Mouse (Mus musculus) kidney, embryonic 15.5 days (tissue): Measurements from ENCODE around the gene Baz1a. TPM values are rescaled to one million over a fixed set of nuclear protein-coding genes. Genes with fewer than 3 reads are reported as not detected.
"Not testable (repeated sequence)": the region's sequence is repeated elsewhere in the genome, so short reads cannot be mapped to it uniquely, and the experiment has no call there.

Experiments used
- ATAC-seq: fragments of 200-750 bp; cut with Nextera tagmentation; replicated peaks from 2 replicates; pipeline ENCODE4 v1.8.0; 2017; ENCODE audit warnings: moderate TSS enrichment; ENCODE audit not compliant: low FRiP score
- H3K27ac ChIP-seq: fragments of 300-500 bp; sonication (generic); 2 replicates; pipeline ENCODE4 v1.5.1; 2015; ENCODE audit warnings: mild to moderate bottlenecking, inconsistent platforms
- H3K27me3 ChIP-seq: fragments of 300-500 bp; sonication (generic); 2 replicates; pipeline ENCODE4 v1.6.1; 2015; ENCODE audit warnings: inconsistent platforms
- H3K36me3 ChIP-seq: fragments of 300-500 bp; sonication (generic); 2 replicates; pipeline ENCODE4 v1.6.1; 2015; ENCODE audit warnings: inconsistent platforms
- H3K4me1 ChIP-seq: fragments of 300-500 bp; sonication (generic); 2 replicates; pipeline ENCODE4 v1.6.1; 2015; ENCODE audit warnings: inconsistent platforms
- H3K4me2 ChIP-seq: fragments of 300-500 bp; sonication (generic); 2 replicates; pipeline ENCODE4 v1.6.1; 2015; ENCODE audit warnings: moderate library complexity, mild to moderate bottlenecking, inconsistent platforms
- H3K4me3 ChIP-seq: fragments of 300-500 bp; sonication (generic); replicated peaks from 2 replicates; pipeline ENCODE4 v1.5.1; 2015; ENCODE audit warnings: mild to moderate bottlenecking, inconsistent platforms
- H3K9ac ChIP-seq: fragments of 300-500 bp; sonication (generic); 2 replicates; pipeline ENCODE4 v1.6.1; 2015; ENCODE audit warnings: mild to moderate bottlenecking, inconsistent platforms
- H3K9me3 ChIP-seq: fragments of 300-500 bp; sonication (generic); replicated peaks from 2 replicates; pipeline ENCODE4 v1.6.1; 2016; ENCODE audit warnings: inconsistent platforms
- WGBS: fragments of 180-500 bp; shearing (Covaris S2); methylation state at CpG from one replicate; pipeline ENCODE4 v1.1.7; 2015; ENCODE audit warnings: mixed read lengths; 5-methylcytosine and 5-hydroxymethylcytosine counted together
- polyA plus RNA-seq: library from polyadenylated mRNA; unstranded; fragments of >200 nt; fragmentation: Nextera tagmentation; extraction: Ambion mirVana; gene quantifications from 2 replicates; pipeline ENCODE4 v1.2.1, GENCODE M21; 2015

The Baz1a gene
- polyA plus RNA-seq, 1 experiment from 2014 or later: 25.8 TPM

- 90% methylated on average over 3 of the region's 3 CpGs for WGBS
- Histone ChIP-seq H3K27me3 (no peaks in the 10 kb centered on the region), H3K4me2 (no peak overlapping the region), H3K36me3 (no peaks in the 10 kb centered on the region), H3K9ac (no peak overlapping the region), H3K9me3 (peaks cover 3% of the 10 kb centered on the region), H3K4me1 (0 out of 2 replicates have a peak, but pooled peaks cover 3% of the 10 kb centered on the region), H3K4me3 (no peak overlapping the region), H3K27ac (no peak overlapping the region)
- no peak for ATAC-seq
Measured at GRCm38 (mm10) chr12:55004396-55004795, 9.8 kb downstream of the Baz1a start.

- Histone ChIP-seq H3K27me3 (no peaks in the 10 kb centered on the region), H3K4me1 (0 out of 2 replicates have a peak, but pooled peaks cover 3% of the 10 kb centered on the region), H3K9ac (no peak overlapping the region), H3K36me3 (no peaks in the 10 kb centered on the region), H3K27ac (no peak overlapping the region), H3K4me3 (no peak overlapping the region), H3K4me2 (no peak overlapping the region), H3K9me3 (peaks cover 3% of the 10 kb centered on the region)
- WGBS: 87% methylated on average over 5 of the region's 5 CpGs
- no peak for ATAC-seq
Measured at GRCm38 (mm10) chr12:55003843-55004242, 10.3 kb downstream of the Baz1a start.

- H3K4me3 ChIP-seq, H3K4me2 ChIP-seq, H3K27ac ChIP-seq, H3K36me3 ChIP-seq, H3K9ac ChIP-seq, H3K4me1 ChIP-seq, ATAC-seq, H3K9me3 ChIP-seq, H3K27me3 ChIP-seq: not testable (repeated sequence)
- WGBS: 87% methylated on average over 7 of the region's 7 CpGs
Measured at GRCm38 (mm10) chr12:55002532-55002931, 11.6 kb downstream of the Baz1a start.

- no peaks in the 10 kb centered on the region for H3K4me1 ChIP-seq
- no peaks in the 10 kb centered on the region for H3K27me3 ChIP-seq
- H3K4me3 ChIP-seq: no peak overlapping the region
- 81% methylated on average over 14 of the region's 14 CpGs for WGBS
- ATAC-seq: no peak
- no peaks in the 10 kb centered on the region; the same call in 1 of the 2 replicates for H3K9me3 ChIP-seq
- no peak overlapping the region for H3K9ac ChIP-seq
- H3K36me3 ChIP-seq: no peaks in the 10 kb centered on the region
- H3K27ac ChIP-seq: no peak overlapping the region
- H3K4me2 ChIP-seq: no peak overlapping the region
Measured at GRCm38 (mm10) chr12:54999016-54999690, 15.0 kb downstream of the Baz1a start.

- H3K4me1 ChIP-seq: no peaks in the 10 kb centered on the region
- no peak overlapping the region for H3K4me2 ChIP-seq
- WGBS: 70% methylated on average over 5 of the region's 5 CpGs
- no peak overlapping the region for H3K9ac ChIP-seq
- ATAC-seq: no peak
- H3K27me3 ChIP-seq: no peaks in the 10 kb centered on the region
- H3K27ac ChIP-seq: no peak overlapping the region
- no peaks in the 10 kb centered on the region; the same call in 1 of the 2 replicates for H3K9me3 ChIP-seq
- H3K36me3 ChIP-seq: no peaks in the 10 kb centered on the region
- no peak overlapping the region for H3K4me3 ChIP-seq
Measured at GRCm38 (mm10) chr12:54998411-54998810, 15.7 kb downstream of the Baz1a start.

GRCm38 (mm10) chr12:54996979-54997474 lies 17.1 kb downstream of the Baz1a start:
- H3K4me3 ChIP-seq: no peak overlapping the region
- H3K9ac ChIP-seq: no peak overlapping the region
- no peak overlapping the region for H3K4me2 ChIP-seq
- H3K9me3 ChIP-seq: no peaks in the 10 kb centered on the region; the same call in 1 of the 2 replicates
- no peak for ATAC-seq
- no peaks in the 10 kb centered on the region for H3K4me1 ChIP-seq
- H3K27ac ChIP-seq: no peak overlapping the region
- WGBS: 87% methylated on average over 6 of the region's 6 CpGs
- no peaks in the 10 kb centered on the region for H3K27me3 ChIP-seq
- no peaks in the 10 kb centered on the region for H3K36me3 ChIP-seq

GRCm38 (mm10) chr12:54995965-54996364 lies 18.2 kb downstream of the Baz1a start:
- 72% methylated on average over 3 of the region's 3 CpGs for WGBS

GRCm38 (mm10) chr12:54994418-54994817 lies 19.7 kb downstream of the Baz1a start:
- 90% methylated on average over 4 of the region's 4 CpGs for WGBS

More at GRCm38 (mm10) chr12:54995965-54996364, 18.2 kb downstream of the Baz1a start:
- no peaks in the 10 kb centered on the region for H3K27me3 ChIP-seq
- H3K4me1 ChIP-seq: no peaks in the 10 kb centered on the region
- no peak overlapping the region for H3K4me3 ChIP-seq
- ATAC-seq: no peak
- H3K9ac ChIP-seq: no peak overlapping the region
- H3K4me2 ChIP-seq: no peak overlapping the region
- H3K27ac ChIP-seq: no peak overlapping the region
- H3K9me3 ChIP-seq: no peaks in the 10 kb centered on the region; the same call in 1 of the 2 replicates
- H3K36me3 ChIP-seq: no peaks in the 10 kb centered on the region

GRCm38 (mm10) chr12:54994068-54994386 lies 20.1 kb downstream of the Baz1a start:
- no peak overlapping the region for H3K4me3 ChIP-seq
- no peaks in the 10 kb centered on the region for H3K4me1 ChIP-seq
- no peaks in the 10 kb centered on the region for H3K36me3 ChIP-seq
- ATAC-seq: no peak
- H3K27ac ChIP-seq: no peak overlapping the region
- WGBS: 78% methylated on average over 6 of the region's 6 CpGs
- H3K27me3 ChIP-seq: no peaks in the 10 kb centered on the region
- H3K9me3 ChIP-seq: no peaks in the 10 kb centered on the region
- H3K9ac ChIP-seq: no peak overlapping the region
- H3K4me2 ChIP-seq: no peak overlapping the region

More at GRCm38 (mm10) chr12:54994418-54994817, 19.7 kb downstream of the Baz1a start:
- no peaks in the 10 kb centered on the region for H3K9me3 ChIP-seq
- H3K4me2 ChIP-seq: no peak overlapping the region
- no peak for ATAC-seq
- no peak overlapping the region for H3K9ac ChIP-seq
- H3K27ac ChIP-seq: no peak overlapping the region
- H3K27me3 ChIP-seq: no peaks in the 10 kb centered on the region
- H3K4me3 ChIP-seq: no peak overlapping the region
- H3K36me3 ChIP-seq: no peaks in the 10 kb centered on the region
- no peaks in the 10 kb centered on the region for H3K4me1 ChIP-seq

GRCm38 (mm10) chr12:54993246-54994067 lies 20.7 kb downstream of the Baz1a start:
- no peak for ATAC-seq
- no peak overlapping the region for H3K27ac ChIP-seq
- 56% methylated on average over 16 of the region's 16 CpGs for WGBS

GRCm38 (mm10) chr12:54992814-54993213 lies 21.3 kb downstream of the Baz1a start:
- no peak overlapping the region for H3K27ac ChIP-seq
- H3K4me3 ChIP-seq: no peak overlapping the region
- no peak for ATAC-seq
- no peaks in the 10 kb centered on the region for H3K9me3 ChIP-seq
- no peak overlapping the region for H3K4me2 ChIP-seq
- H3K9ac ChIP-seq: no peak overlapping the region
- no peaks in the 10 kb centered on the region for H3K4me1 ChIP-seq
- WGBS: 63% methylated on average over 3 of the region's 3 CpGs
- no peaks in the 10 kb centered on the region for H3K36me3 ChIP-seq
- no peaks in the 10 kb centered on the region for H3K27me3 ChIP-seq

More at GRCm38 (mm10) chr12:54993246-54994067, 20.7 kb downstream of the Baz1a start:
- Histone ChIP-seq H3K27me3 (no peaks in the 10 kb centered on the region), H3K4me1 (no peaks in the 10 kb centered on the region), H3K4me3 (no peak overlapping the region), H3K4me2 (no peak overlapping the region), H3K36me3 (no peaks in the 10 kb centered on the region), H3K9ac (no peak overlapping the region), H3K9me3 (no peaks in the 10 kb centered on the region)

- no peak overlapping the region for H3K9ac ChIP-seq
- H3K4me2 ChIP-seq: no peak overlapping the region
- ATAC-seq: no peak
- no peaks in the 10 kb centered on the region for H3K9me3 ChIP-seq
- peaks cover 8% of the 10 kb centered on the region for H3K4me1 ChIP-seq
- WGBS: 84% methylated on average over 4 of the region's 4 CpGs
- H3K27me3 ChIP-seq: no peaks in the 10 kb centered on the region
- no peak overlapping the region for H3K27ac ChIP-seq
- H3K4me3 ChIP-seq: no peak overlapping the region
- no peaks in the 10 kb centered on the region for H3K36me3 ChIP-seq
Measured at GRCm38 (mm10) chr12:54988323-54988850, 25.8 kb downstream of the Baz1a start.
